Mouse (Mus musculus) small intestine, adult 2 months (tissue): ENCODE results near the gene Tex13c2.

Experiments
- CTCF ChIP-seq: fragments of 200-500 bp; IDR thresholded peaks from 2 replicates; pipeline ENCODE4 v1.5.1; 2012; ENCODE audit warnings: low read depth, mild to moderate bottlenecking, control low read depth, inconsistent platforms, low read length, moderate library complexity, mixed read lengths; ENCODE audit not compliant: insufficient replicate concordance, insufficient read length; ENCODE audit errors: extremely low read depth
- POLR2A ChIP-seq: fragments of 200-500 bp; IDR thresholded peaks from 2 replicates; pipeline ENCODE4 v1.6.1; 2012; ENCODE audit warnings: low read depth, mild to moderate bottlenecking, control low read depth, inconsistent platforms, low read length, moderate library complexity

- TF ChIP-seq CTCF = no peak
- TF ChIP-seq POLR2A = no peak
Observed at GRCm38 (mm10) chrX:42450305-42450704, 39.2 kb upstream of the Tex13c2 start.
